Mouse (Mus musculus): ENCODE results near the gene 1700001C02Rik. TPM values are rescaled to one million over a fixed set of nuclear protein-coding genes. Genes with fewer than 3 reads are reported as not detected.

The 1700001C02Rik gene
- polyA plus RNA-seq (2014; fragmentation: Illumina TruSeq; extraction: RNeasy Lipid Tissue Mini Kit (QIAGEN cat#74804); ENCODE audit: low read depth, low replicate concordance): not detected

GRCm38 (mm10) chr5:30465861-30466260 lies at the start of gene 1700001C02Rik:
Gene 1700001C02Rik, plus strand, starts transcription at chr5:30466047.

DNA sequence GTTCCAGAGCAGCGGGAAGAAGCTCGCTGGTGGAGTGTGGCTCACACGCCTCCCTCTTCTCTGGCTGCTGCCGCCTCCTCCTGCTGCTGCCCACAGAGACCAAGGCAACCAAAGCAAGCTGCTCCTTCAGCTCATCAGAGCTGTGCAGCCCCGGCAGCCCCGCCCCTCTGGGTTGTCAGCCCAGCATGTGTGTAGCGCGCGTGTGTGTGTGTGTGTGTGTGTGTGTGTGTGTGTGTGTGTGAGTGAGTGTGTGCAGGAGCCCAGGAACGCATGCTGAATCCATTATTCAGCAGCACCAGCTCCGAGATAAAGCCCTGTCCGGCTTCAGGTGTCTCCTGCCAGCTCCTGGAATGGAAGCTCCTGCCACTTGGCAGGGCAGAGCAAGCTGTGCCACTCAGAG lies 4.0 kb upstream of the 1700001C02Rik start, which contains the start of gene Otof:
Gene Otof (minus strand): TSS at position 112 of the 400 bp plus-strand sequence.

Other genes starting within 250 kb of the 1700001C02Rik start
- 10.6 TPM for gene Selenoi, start 233.5 kb upstream of the 1700001C02Rik start, polyA plus RNA-seq (2014; fragmentation: Illumina TruSeq; extraction: RNeasy Lipid Tissue Mini Kit (QIAGEN cat#74804); ENCODE audit: low read depth, low replicate concordance)
- not detected for gene Drc1, start 184.7 kb upstream of the 1700001C02Rik start, polyA plus RNA-seq (2014; fragmentation: Illumina TruSeq; extraction: RNeasy Lipid Tissue Mini Kit (QIAGEN cat#74804); ENCODE audit: low read depth, low replicate concordance)
- not detected for gene Otof, start 4.1 kb upstream of the 1700001C02Rik start, polyA plus RNA-seq (2014; fragmentation: Illumina TruSeq; extraction: RNeasy Lipid Tissue Mini Kit (QIAGEN cat#74804); ENCODE audit: low read depth, low replicate concordance)
- gene Cib4, start 79.8 kb downstream of the 1700001C02Rik start, polyA plus RNA-seq (2014; fragmentation: Illumina TruSeq; extraction: RNeasy Lipid Tissue Mini Kit (QIAGEN cat#74804); ENCODE audit: low read depth, low replicate concordance): not detected
- 165 TPM for gene Kcnk3, start 122.1 kb downstream of the 1700001C02Rik start, polyA plus RNA-seq (2014; fragmentation: Illumina TruSeq; extraction: RNeasy Lipid Tissue Mini Kit (QIAGEN cat#74804); ENCODE audit: low read depth, low replicate concordance)
- 58.7 TPM for gene Slc35f6, start 181.9 kb downstream of the 1700001C02Rik start, polyA plus RNA-seq (2014; fragmentation: Illumina TruSeq; extraction: RNeasy Lipid Tissue Mini Kit (QIAGEN cat#74804); ENCODE audit: low read depth, low replicate concordance)
- gene Cenpa, start 200.7 kb downstream of the 1700001C02Rik start, polyA plus RNA-seq (2014; fragmentation: Illumina TruSeq; extraction: RNeasy Lipid Tissue Mini Kit (QIAGEN cat#74804); ENCODE audit: low read depth, low replicate concordance): 59.8 TPM
- gene Dpysl5, start 245.5 kb downstream of the 1700001C02Rik start, polyA plus RNA-seq (2014; fragmentation: Illumina TruSeq; extraction: RNeasy Lipid Tissue Mini Kit (QIAGEN cat#74804); ENCODE audit: low read depth, low replicate concordance): 0.76 TPM